Mouse (Mus musculus): ENCODE measurements around the gene Rhoh. TPM values are rescaled to one million over a fixed set of nuclear protein-coding genes. Genes with fewer than 3 reads are reported as not detected.

Gene Rhoh
- polyA plus RNA-seq, 1 experiment, result 1.8 TPM

GRCm38 (mm10) chr5:65833092-65833491 lies 27.9 kb upstream of the Rhoh start:
- no peaks in the 10 kb centered on the region for H3K36me3 ChIP-seq (ENCODE audit: control insufficient read depth, insufficient read depth, low read length)
- 85% methylated on average over 3 of the region's 3 CpGs for WGBS
- no peak for DNase-seq
- no peaks in the 10 kb centered on the region for H3K4me1 ChIP-seq (ENCODE audit: control insufficient read depth, insufficient read depth, low read length)
- no peak for TF ChIP-seq POLR2A (IDR thresholded peaks at IDR 0.05; ENCODE audit: low read depth, low read length)
- no peak for TF ChIP-seq CTCF (conservative IDR thresholded peaks at IDR 0.05; ENCODE audit: insufficient read depth, insufficient read length, low read depth, low read length)
- H3K27ac ChIP-seq (ENCODE audit: insufficient read depth, low read depth, low read length), result no peak overlapping the region
- no peak overlapping the region for H3K4me3 ChIP-seq (ENCODE audit: insufficient read depth, low read depth, low read length)
- no peaks in the 10 kb centered on the region for H3K27me3 ChIP-seq (replicated peaks; ENCODE audit: control insufficient read depth, insufficient read depth, low read length)

- no peak for DNase-seq
- WGBS, result 91% methylated on average over 8 of the region's 8 CpGs
- Histone ChIP-seq H3K4me3 (ENCODE audit: insufficient read depth, low read depth, low read length) (no peak overlapping the region), H3K36me3 (ENCODE audit: control insufficient read depth, insufficient read depth, low read length) (no peaks in the 10 kb centered on the region), H3K27ac (ENCODE audit: insufficient read depth, low read depth, low read length) (no peak overlapping the region), H3K4me1 (ENCODE audit: control insufficient read depth, insufficient read depth, low read length) (no peaks in the 10 kb centered on the region), H3K27me3 (replicated peaks; ENCODE audit: control insufficient read depth, insufficient read depth, low read length) (no peaks in the 10 kb centered on the region)
- TF ChIP-seq POLR2A (IDR thresholded peaks at IDR 0.05; ENCODE audit: low read depth, low read length), result no peak
- TF ChIP-seq CTCF (conservative IDR thresholded peaks at IDR 0.05; ENCODE audit: insufficient read depth, insufficient read length, low read depth, low read length), result no peak
Observed at GRCm38 (mm10) chr5:65833766-65834498, 27.1 kb upstream of the Rhoh start.

- no peak overlapping the region for H3K27ac ChIP-seq (ENCODE audit: insufficient read depth, low read depth, low read length)
- 36% methylated on average over 6 of the region's 6 CpGs for WGBS
- TF ChIP-seq CTCF (conservative IDR thresholded peaks at IDR 0.05; ENCODE audit: insufficient read depth, insufficient read length, low read depth, low read length), result no peak
- no peak for TF ChIP-seq POLR2A (IDR thresholded peaks at IDR 0.05; ENCODE audit: low read depth, low read length)
Observed at GRCm38 (mm10) chr5:65838053-65838452, 23.0 kb upstream of the Rhoh start.

GRCm38 (mm10) chr5:65842947-65843346 lies 18.1 kb upstream of the Rhoh start:
- no peak for TF ChIP-seq CTCF (conservative IDR thresholded peaks at IDR 0.05; ENCODE audit: insufficient read depth, insufficient read length, low read depth, low read length)
- no peak for TF ChIP-seq POLR2A (IDR thresholded peaks at IDR 0.05; ENCODE audit: low read depth, low read length)

More at GRCm38 (mm10) chr5:65838053-65838452, 23.0 kb upstream of the Rhoh start:
- no peaks in the 10 kb centered on the region for H3K4me1 ChIP-seq (ENCODE audit: control insufficient read depth, insufficient read depth, low read length)
- no peaks in the 10 kb centered on the region for H3K36me3 ChIP-seq (ENCODE audit: control insufficient read depth, insufficient read depth, low read length)
- DNase-seq, result no peak
- H3K27me3 ChIP-seq (replicated peaks; ENCODE audit: control insufficient read depth, insufficient read depth, low read length), result no peaks in the 10 kb centered on the region
- H3K4me3 ChIP-seq (ENCODE audit: insufficient read depth, low read depth, low read length), result no peak overlapping the region

GRCm38 (mm10) chr5:65846534-65846933 lies 14.5 kb upstream of the Rhoh start:
- TF ChIP-seq POLR2A (IDR thresholded peaks at IDR 0.05; ENCODE audit: low read depth, low read length), result no peak
- TF ChIP-seq CTCF (conservative IDR thresholded peaks at IDR 0.05; ENCODE audit: insufficient read depth, insufficient read length, low read depth, low read length), result no peak
- DNase-seq, result no peak
- Histone ChIP-seq H3K27me3 (replicated peaks; ENCODE audit: control insufficient read depth, insufficient read depth, low read length) (no peaks in the 10 kb centered on the region), H3K4me3 (ENCODE audit: insufficient read depth, low read depth, low read length) (no peak overlapping the region), H3K4me1 (ENCODE audit: control insufficient read depth, insufficient read depth, low read length) (no peaks in the 10 kb centered on the region), H3K27ac (ENCODE audit: insufficient read depth, low read depth, low read length) (no peak overlapping the region), H3K36me3 (ENCODE audit: control insufficient read depth, insufficient read depth, low read length) (no peaks in the 10 kb centered on the region)
- WGBS, result 91% methylated on average over 8 of the region's 8 CpGs

More at GRCm38 (mm10) chr5:65842947-65843346, 18.1 kb upstream of the Rhoh start:
- Histone ChIP-seq H3K27me3 (replicated peaks; ENCODE audit: control insufficient read depth, insufficient read depth, low read length) (no peaks in the 10 kb centered on the region), H3K4me1 (ENCODE audit: control insufficient read depth, insufficient read depth, low read length) (no peaks in the 10 kb centered on the region), H3K36me3 (ENCODE audit: control insufficient read depth, insufficient read depth, low read length) (no peaks in the 10 kb centered on the region), H3K4me3 (ENCODE audit: insufficient read depth, low read depth, low read length) (no peak overlapping the region), H3K27ac (ENCODE audit: insufficient read depth, low read depth, low read length) (no peak overlapping the region)
- 92% methylated on average over 7 of the region's 7 CpGs for WGBS
- no peak for DNase-seq

GRCm38 (mm10) chr5:65846958-65847357 lies 14.1 kb upstream of the Rhoh start:
- Histone ChIP-seq H3K36me3 (ENCODE audit: control insufficient read depth, insufficient read depth, low read length) (no peaks in the 10 kb centered on the region), H3K4me1 (ENCODE audit: control insufficient read depth, insufficient read depth, low read length) (no peaks in the 10 kb centered on the region), H3K4me3 (ENCODE audit: insufficient read depth, low read depth, low read length) (no peak overlapping the region), H3K27ac (ENCODE audit: insufficient read depth, low read depth, low read length) (no peak overlapping the region), H3K27me3 (replicated peaks; ENCODE audit: control insufficient read depth, insufficient read depth, low read length) (no peaks in the 10 kb centered on the region)
- no peak for TF ChIP-seq CTCF (conservative IDR thresholded peaks at IDR 0.05; ENCODE audit: insufficient read depth, insufficient read length, low read depth, low read length)
- no peak for TF ChIP-seq POLR2A (IDR thresholded peaks at IDR 0.05; ENCODE audit: low read depth, low read length)
- 91% methylated on average over 3 of the region's 3 CpGs for WGBS
- DNase-seq, result no peak

GRCm38 (mm10) chr5:65847656-65848055 lies 13.4 kb upstream of the Rhoh start:
- Histone ChIP-seq H3K4me1 (ENCODE audit: control insufficient read depth, insufficient read depth, low read length) (no peaks in the 10 kb centered on the region), H3K4me3 (ENCODE audit: insufficient read depth, low read depth, low read length) (no peak overlapping the region), H3K27me3 (replicated peaks; ENCODE audit: control insufficient read depth, insufficient read depth, low read length) (no peaks in the 10 kb centered on the region), H3K36me3 (ENCODE audit: control insufficient read depth, insufficient read depth, low read length) (no peaks in the 10 kb centered on the region), H3K27ac (ENCODE audit: insufficient read depth, low read depth, low read length) (no peak overlapping the region)
- WGBS, result 91% methylated on average over 7 of the region's 7 CpGs
- DNase-seq, result no peak
- TF ChIP-seq CTCF (conservative IDR thresholded peaks at IDR 0.05; ENCODE audit: insufficient read depth, insufficient read length, low read depth, low read length) (no peak), POLR2A (IDR thresholded peaks at IDR 0.05; ENCODE audit: low read depth, low read length) (no peak)
